Mouse (Mus musculus): Measurements from ENCODE around the gene Dnajb13. TPM values are rescaled to one million over a fixed set of nuclear protein-coding genes. Genes with fewer than 3 reads are reported as not detected.
A peak's percentile ranks its signal among the peaks of the same experiment; 100 is the strongest.

The Dnajb13 gene
- polyA plus RNA-seq, 1 experiment from 2014 or later = 0.24 TPM

DNA sequence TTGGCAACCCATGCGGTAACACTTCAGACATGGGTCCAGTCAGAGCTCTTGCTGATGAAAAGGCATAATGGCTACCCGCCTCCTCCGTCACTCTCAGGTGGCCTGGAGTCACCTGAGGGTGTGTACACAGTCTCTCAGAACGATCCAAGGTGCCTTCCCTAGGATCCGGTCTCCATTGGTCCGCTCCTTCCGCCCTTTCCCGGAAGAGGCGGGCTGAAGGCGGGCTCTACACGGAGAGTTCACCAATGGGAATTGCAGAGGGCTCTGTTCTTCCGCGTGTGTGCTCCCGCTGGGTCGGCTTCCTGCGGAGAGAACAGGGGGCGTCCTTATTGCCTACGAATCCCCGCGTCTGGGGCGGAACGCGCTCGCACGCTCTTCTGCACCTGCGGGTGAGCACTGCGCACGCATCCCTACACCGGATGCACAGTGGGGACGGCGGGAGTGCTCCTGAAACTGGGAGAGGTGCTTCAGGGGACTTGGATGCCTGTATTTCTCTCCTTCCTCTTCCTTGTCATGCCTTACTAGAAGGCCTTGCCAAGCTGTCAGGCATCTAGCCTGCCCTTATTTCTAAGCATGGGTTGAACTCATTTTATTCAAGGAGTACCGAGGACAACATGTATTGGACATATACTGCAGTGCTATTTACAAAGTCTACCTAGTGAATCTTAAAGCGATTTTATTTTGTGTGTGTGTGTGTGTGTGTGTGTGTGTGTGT lies 22.2 kb upstream of the Dnajb13 start, which contains the start of gene Coa4:
TSS of gene Coa4 (plus strand) at position 268 of the 715 bp plus-strand sequence.
- peak within 1 kb of the TSS; percentile 75 for H3K9ac ChIP-seq
- under 1% methylated on average over 33 of the region's 33 CpGs for WGBS

DNA sequence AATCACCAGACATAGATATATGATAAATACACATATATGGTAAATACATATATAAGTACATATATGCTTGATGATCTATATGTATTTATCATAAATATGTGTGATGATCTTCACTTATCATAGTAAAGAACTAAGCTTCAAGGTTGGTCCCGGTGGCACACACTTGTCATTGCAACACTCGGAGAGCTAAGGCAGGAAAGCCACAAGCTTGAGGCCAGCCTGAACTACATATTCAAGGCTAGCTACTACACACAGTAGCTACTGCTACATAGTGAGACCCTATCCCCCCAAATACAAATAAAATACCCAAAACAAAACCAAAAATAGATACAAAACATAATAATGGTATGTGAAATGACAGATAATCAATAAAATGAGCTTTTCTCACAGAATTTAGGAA lies 21.1 kb upstream of the Dnajb13 start:
- H3K9ac ChIP-seq = no peak overlapping the region
- H3K4me1 ChIP-seq = peaks cover 11% of the 10 kb centered on the region
- no peak overlapping the region for H3K27ac ChIP-seq
- H3K36me3 ChIP-seq = peaks cover 20% of the 10 kb centered on the region
- H3K4me3 ChIP-seq = no peak overlapping the region
- no peaks in the 10 kb centered on the region for H3K27me3 ChIP-seq
- H3K9me3 ChIP-seq = no peaks in the 10 kb centered on the region
- no peak for ATAC-seq (ENCODE audit: low FRiP score, low read depth)
- H3K4me2 ChIP-seq (replicated peaks) = no peak overlapping the region
- WGBS = 91% methylated on average over 2 of the region's 2 CpGs

More for the DNA sequence above, 22.2 kb upstream of the Dnajb13 start, which contains the start of gene Coa4:
- no peaks in the 10 kb centered on the region for H3K27me3 ChIP-seq
- H3K4me2 ChIP-seq (replicated peaks) = peak within 1 kb of the TSS; percentile 72
- peaks cover 20% of the 10 kb centered on the region for H3K36me3 ChIP-seq
- peaks cover 11% of the 10 kb centered on the region for H3K4me1 ChIP-seq
- peak within 1 kb of the TSS; percentile 64 for H3K4me3 ChIP-seq
- peak; percentile 100 for ATAC-seq (ENCODE audit: low FRiP score, low read depth)
- H3K9me3 ChIP-seq = no peaks in the 10 kb centered on the region
- peak within 1 kb of the TSS; percentile 73 for H3K27ac ChIP-seq

DNA sequence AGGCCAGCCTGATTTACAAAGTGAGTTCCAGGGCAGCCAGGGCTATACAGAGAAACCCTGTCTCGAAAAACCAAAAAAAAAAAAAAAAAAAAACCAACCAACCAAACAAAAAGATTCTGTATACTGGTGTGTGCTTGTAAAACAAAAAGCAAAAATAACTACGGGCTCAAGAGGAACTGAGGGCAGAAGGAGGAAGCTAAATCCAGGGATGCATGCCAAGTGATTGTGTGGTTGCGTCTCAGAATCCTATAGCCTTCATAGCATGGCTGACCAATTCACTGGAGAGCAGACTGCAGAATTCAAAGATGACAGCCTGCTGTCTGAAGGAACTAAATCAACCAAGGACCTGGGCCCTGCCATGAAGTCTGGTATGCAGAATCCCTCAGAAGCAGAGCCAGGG lies 19.5 kb upstream of the Dnajb13 start:
- Histone ChIP-seq H3K9me3 (0 out of 2 replicates have a peak, but pooled peaks cover 3% of the 10 kb centered on the region), H3K4me1 (peaks cover 11% of the 10 kb centered on the region), H3K27me3 (no peaks in the 10 kb centered on the region), H3K4me3 (no peak overlapping the region), H3K4me2 (replicated peaks) (no peak overlapping the region), H3K27ac (no peak overlapping the region), H3K9ac (no peak overlapping the region), H3K36me3 (peaks cover 6% of the 10 kb centered on the region)
- ATAC-seq (ENCODE audit: low FRiP score, low read depth) = no peak
- 83% methylated on average over 3 of the region's 3 CpGs for WGBS

DNA sequence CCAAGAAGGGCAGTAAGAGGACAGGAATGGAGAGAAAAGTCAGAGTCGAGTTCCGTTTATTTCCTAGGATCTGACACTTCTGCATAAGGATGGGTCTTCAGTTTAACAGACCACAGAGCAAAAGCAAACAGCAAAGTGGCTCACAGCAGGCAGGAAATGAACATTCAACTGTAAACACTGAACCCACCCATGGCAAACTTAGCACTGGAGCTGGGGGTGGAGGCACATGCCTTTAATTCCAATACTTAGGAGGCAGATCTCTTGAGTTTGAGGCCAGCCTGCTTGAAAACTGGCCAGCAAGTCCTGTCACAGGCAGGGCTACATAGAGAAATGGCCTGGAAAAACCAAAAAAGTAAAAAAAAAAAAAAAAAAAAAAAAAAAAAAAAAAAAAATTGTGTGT lies 18.7 kb upstream of the Dnajb13 start:
- Histone ChIP-seq H3K9ac (no peak overlapping the region), H3K4me1 (peaks cover 11% of the 10 kb centered on the region), H3K27me3 (no peaks in the 10 kb centered on the region), H3K27ac (no peak overlapping the region), H3K9me3 (0 out of 2 replicates have a peak, but pooled peaks cover 3% of the 10 kb centered on the region), H3K4me3 (no peak overlapping the region), H3K36me3 (no peaks in the 10 kb centered on the region), H3K4me2 (replicated peaks) (no peak overlapping the region)
- no peak for ATAC-seq (ENCODE audit: low FRiP score, low read depth)
- 65% methylated on average over 2 of the region's 2 CpGs for WGBS

DNA sequence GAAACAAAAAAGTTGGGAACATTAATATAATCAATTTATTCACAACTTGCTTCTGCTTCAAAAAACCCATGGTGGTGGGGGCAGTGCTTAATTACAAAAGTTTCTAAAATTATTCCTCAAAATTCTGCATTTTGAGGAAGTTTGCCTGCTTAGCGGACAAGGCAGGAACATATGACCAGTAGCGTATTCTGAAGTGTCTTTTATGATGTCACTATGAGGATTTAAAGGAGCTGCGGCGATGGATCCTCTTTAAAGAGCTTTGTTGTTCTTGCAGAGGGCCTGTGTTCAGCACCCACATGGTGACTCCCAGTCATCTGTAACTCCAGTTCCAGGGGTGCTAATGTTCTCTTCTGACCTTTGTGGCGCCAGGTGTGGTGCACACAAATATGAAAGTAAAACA lies 16.0 kb upstream of the Dnajb13 start:
- no peak overlapping the region for H3K27ac ChIP-seq
- ATAC-seq (ENCODE audit: low FRiP score, low read depth) = no peak
- H3K4me1 ChIP-seq = no peaks in the 10 kb centered on the region
- WGBS = 93% methylated on average over 5 of the region's 5 CpGs
- H3K9ac ChIP-seq = no peak overlapping the region
- no peaks in the 10 kb centered on the region for H3K27me3 ChIP-seq
- H3K36me3 ChIP-seq = no peaks in the 10 kb centered on the region
- no peak overlapping the region for H3K4me3 ChIP-seq
- 0 out of 2 replicates have a peak, but pooled peaks cover 3% of the 10 kb centered on the region for H3K9me3 ChIP-seq
- H3K4me2 ChIP-seq (replicated peaks) = no peak overlapping the region

DNA sequence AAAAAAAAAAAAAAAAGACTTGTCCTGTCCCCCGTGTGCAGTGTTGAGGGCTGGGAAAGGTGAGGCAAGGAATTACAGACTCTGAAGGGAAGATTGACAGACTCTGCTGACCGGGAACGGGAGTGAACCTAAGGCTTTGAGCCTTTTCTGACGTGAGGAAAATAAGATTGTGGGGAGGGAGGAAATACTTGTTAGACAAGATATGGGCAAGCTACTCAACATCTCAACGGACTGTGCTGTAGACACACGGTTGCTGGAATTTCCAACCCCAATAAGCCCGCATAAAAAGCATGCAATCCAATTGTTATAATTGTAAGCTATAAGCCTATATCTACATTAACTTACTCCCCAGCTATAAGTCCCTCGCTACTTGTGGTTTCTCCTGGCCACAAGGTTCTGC lies 9.9 kb upstream of the Dnajb13 start:
- WGBS = 70% methylated on average over 8 of the region's 8 CpGs
- no peaks in the 10 kb centered on the region for H3K4me1 ChIP-seq
- no peak overlapping the region for H3K27ac ChIP-seq
- H3K27me3 ChIP-seq = no peaks in the 10 kb centered on the region
- H3K9me3 ChIP-seq = no peaks in the 10 kb centered on the region
- no peaks in the 10 kb centered on the region for H3K36me3 ChIP-seq
- no peak overlapping the region for H3K4me2 ChIP-seq (replicated peaks)
- no peak overlapping the region for H3K9ac ChIP-seq
- no peak overlapping the region for H3K4me3 ChIP-seq
- no peak for ATAC-seq (ENCODE audit: low FRiP score, low read depth)

DNA sequence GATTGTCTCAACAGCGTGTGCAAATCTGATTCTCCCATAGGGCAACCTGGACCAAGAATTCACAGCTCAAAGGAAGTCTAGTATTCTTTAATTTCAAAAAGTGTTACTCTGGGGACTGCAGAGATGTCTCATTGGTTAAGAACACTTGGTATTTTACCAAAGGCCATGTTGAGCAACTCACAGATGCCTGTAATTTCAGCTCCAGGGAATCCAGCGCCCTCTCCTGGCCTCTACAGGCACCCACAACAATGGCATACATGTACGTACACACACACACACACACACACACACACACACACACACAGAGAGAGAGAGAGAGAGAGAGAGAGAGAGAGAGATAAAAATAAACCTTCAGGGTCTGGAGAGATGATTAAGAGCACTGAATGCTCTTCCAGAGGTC lies 7.5 kb upstream of the Dnajb13 start:
- no peaks in the 10 kb centered on the region for H3K27me3 ChIP-seq
- WGBS = 73% methylated on average over 3 of the region's 3 CpGs
- H3K4me3 ChIP-seq = no peak overlapping the region
- no peak overlapping the region for H3K27ac ChIP-seq
- no peaks in the 10 kb centered on the region for H3K36me3 ChIP-seq
- no peaks in the 10 kb centered on the region for H3K9me3 ChIP-seq
- no peak for ATAC-seq (ENCODE audit: low FRiP score, low read depth)
- H3K9ac ChIP-seq = no peak overlapping the region
- H3K4me1 ChIP-seq = no peaks in the 10 kb centered on the region
- no peak overlapping the region for H3K4me2 ChIP-seq (replicated peaks)

DNA sequence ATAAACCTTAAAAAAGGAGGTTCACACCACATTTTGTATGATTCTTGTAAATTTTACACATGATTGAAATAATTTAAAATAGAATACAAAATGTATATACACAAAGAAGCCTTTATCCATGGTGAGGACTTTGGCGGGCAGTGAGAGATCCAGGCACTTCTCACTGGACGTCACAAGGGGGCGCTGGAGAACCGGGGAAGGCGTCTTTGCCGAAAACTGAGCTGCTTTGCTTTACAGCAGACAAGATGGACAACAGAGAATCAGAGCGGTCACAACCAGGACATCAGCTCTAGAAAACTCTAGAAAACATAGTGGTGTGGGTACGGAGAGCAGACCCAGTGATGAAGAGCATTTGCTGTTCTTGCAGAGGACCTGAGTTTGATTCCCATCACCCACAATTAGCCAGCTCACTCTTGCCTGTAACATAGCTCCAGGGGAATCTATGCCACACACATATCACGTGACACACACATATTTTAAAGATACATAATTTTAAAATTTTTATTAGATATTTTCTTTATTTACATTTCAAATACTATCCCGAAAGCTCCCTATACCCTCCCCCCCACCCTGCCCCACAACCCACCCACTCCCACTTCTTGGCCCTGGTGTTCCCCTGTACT lies 6.0 kb upstream of the Dnajb13 start:
- WGBS = 24% methylated on average over 10 of the region's 10 CpGs
- H3K4me1 ChIP-seq = no peaks in the 10 kb centered on the region
- no peaks in the 10 kb centered on the region for H3K27me3 ChIP-seq
- H3K9me3 ChIP-seq = no peaks in the 10 kb centered on the region
- peak; percentile 67 for ATAC-seq (ENCODE audit: low FRiP score, low read depth)
- H3K9ac ChIP-seq = no peak overlapping the region
- no peak overlapping the region for H3K27ac ChIP-seq
- H3K4me2 ChIP-seq (replicated peaks) = peak overlapping the region; percentile 35; the same call in 1 of the 2 replicates
- H3K36me3 ChIP-seq = no peaks in the 10 kb centered on the region
- no peak overlapping the region for H3K4me3 ChIP-seq

DNA sequence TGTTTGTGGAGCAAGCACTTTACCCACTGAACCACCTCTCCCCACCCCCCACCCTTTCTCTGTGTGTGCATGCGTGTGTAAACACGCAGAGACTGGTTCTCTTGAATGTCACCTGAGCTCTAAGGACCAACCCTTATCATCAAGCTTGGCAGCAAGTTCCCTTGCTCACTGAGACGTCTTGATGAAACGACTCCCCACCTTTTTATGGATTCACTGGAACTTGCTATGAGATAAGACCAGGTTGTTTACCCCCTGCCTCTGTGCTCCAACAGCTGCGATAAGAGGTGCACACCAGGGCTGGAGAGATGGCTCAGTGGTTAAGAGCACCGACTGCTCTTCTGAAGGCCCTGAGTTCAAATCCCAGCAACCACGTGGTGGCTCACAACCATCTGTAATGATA lies 5.4 kb upstream of the Dnajb13 start:
- Histone ChIP-seq H3K27ac (no peak overlapping the region), H3K4me2 (replicated peaks) (no peak overlapping the region), H3K27me3 (no peaks in the 10 kb centered on the region), H3K4me1 (no peaks in the 10 kb centered on the region), H3K36me3 (no peaks in the 10 kb centered on the region), H3K9ac (no peak overlapping the region), H3K4me3 (no peak overlapping the region), H3K9me3 (no peaks in the 10 kb centered on the region)
- no peak for ATAC-seq (ENCODE audit: low FRiP score, low read depth)
- 65% methylated on average over 7 of the region's 7 CpGs for WGBS

DNA sequence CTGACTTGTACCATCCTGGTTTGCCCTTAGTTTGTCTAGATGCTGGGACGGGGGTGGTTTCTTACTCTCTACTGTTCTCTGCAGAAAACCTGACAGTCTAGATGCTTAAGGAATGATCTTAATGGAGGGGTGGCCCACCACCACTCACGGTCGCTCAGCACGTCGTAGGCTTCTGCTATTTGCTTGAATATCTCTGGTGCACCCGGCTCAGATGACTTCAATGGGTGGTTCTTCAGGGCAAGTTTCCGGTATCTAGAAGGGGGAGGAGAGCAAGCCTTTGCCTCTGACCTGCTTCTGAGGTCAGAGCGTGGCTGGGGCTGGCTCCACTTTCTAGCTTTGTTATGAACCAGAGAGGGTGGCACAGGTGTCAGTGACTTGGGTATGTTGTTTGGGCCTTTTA lies 3.2 kb downstream of the Dnajb13 start:
- peaks cover 8% of the 10 kb centered on the region for H3K4me1 ChIP-seq
- H3K9me3 ChIP-seq = no peaks in the 10 kb centered on the region
- no peak overlapping the region for H3K9ac ChIP-seq
- no peak overlapping the region for H3K4me3 ChIP-seq
- no peak for ATAC-seq (ENCODE audit: low FRiP score, low read depth)
- H3K27me3 ChIP-seq = peaks cover 5% of the 10 kb centered on the region; the same call in 1 of the 2 replicates
- H3K27ac ChIP-seq = no peak overlapping the region
- WGBS = 73% methylated on average over 8 of the region's 8 CpGs
- H3K4me2 ChIP-seq (replicated peaks) = no peak overlapping the region
- no peaks in the 10 kb centered on the region for H3K36me3 ChIP-seq

DNA sequence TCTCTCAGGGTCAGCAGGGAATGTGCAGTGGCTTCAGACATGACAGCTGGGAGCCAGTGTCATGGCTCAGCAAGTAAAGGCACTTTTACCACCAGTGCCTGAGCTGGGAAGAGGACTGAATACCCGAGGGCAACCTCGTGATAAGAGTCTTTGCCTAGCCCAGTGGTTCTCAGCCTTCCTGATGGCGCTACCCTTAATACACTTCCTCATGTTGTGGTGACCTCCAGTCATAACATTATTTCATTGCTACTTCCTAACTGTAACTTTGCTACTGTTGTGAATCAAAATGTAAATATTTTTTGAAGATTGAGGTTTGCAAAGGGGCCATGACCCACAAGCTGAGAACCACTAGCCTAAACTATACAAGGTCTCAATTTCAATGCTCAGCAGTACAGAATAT lies 6.1 kb downstream of the Dnajb13 start:
- WGBS = 54% methylated on average over 3 of the region's 3 CpGs
- Histone ChIP-seq H3K36me3 (no peaks in the 10 kb centered on the region), H3K27ac (no peak overlapping the region), H3K4me1 (peaks cover 8% of the 10 kb centered on the region), H3K9me3 (no peaks in the 10 kb centered on the region), H3K9ac (no peak overlapping the region), H3K27me3 (peaks cover 5% of the 10 kb centered on the region; the same call in 1 of the 2 replicates), H3K4me2 (replicated peaks) (no peak overlapping the region), H3K4me3 (no peak overlapping the region)
- no peak for ATAC-seq (ENCODE audit: low FRiP score, low read depth)

DNA sequence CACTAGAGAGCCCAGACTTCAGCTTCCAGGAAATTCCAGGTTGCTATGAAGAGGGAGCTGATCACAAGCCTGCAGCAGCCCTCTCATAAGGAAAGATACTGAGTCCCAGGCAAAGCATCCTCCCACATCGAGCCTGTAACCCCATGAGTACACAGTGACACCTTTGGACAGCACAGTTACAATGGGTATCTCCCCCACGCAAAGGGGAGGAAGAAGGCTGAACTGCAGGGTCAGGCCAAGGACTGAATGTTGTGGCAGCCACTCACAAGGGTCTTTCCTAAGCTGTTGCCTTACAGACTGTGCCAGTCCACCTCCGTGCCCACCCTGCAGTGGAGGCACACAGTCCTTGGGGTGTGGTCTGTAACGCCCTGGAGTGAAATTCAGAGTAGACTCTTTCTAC lies 8.3 kb downstream of the Dnajb13 start:
- WGBS = 81% methylated on average over 4 of the region's 4 CpGs
- Histone ChIP-seq H3K9ac (no peak overlapping the region), H3K36me3 (no peaks in the 10 kb centered on the region), H3K9me3 (no peaks in the 10 kb centered on the region), H3K4me2 (replicated peaks) (no peak overlapping the region), H3K4me3 (no peak overlapping the region), H3K27ac (no peak overlapping the region), H3K27me3 (peaks cover under 1% of the 10 kb centered on the region; the same call in 1 of the 2 replicates), H3K4me1 (peaks cover 8% of the 10 kb centered on the region)
- no peak for ATAC-seq (ENCODE audit: low FRiP score, low read depth)

Measured in limb, embryonic 13.5 days (tissue).